Mouse (Mus musculus) stomach, embryonic 16.5 days (tissue): ENCODE measurements around the gene Lamc1. TPM values are rescaled to one million over a fixed set of nuclear protein-coding genes. Genes with fewer than 3 reads are reported as not detected.

Source experiments
- ATAC-seq: fragments of 200-750 bp; cut with Nextera tagmentation; 2 replicates; pipeline ENCODE4 v1.8.0; 2017; ENCODE audit warnings: moderate number of reproducible peaks, moderate TSS enrichment; ENCODE audit not compliant: insufficient read depth, low FRiP score
- H3K27ac ChIP-seq: fragments of 300-500 bp; sonication (generic); 2 replicates; pipeline ENCODE4 v1.5.1; 2014; ENCODE audit warnings: low read length
- H3K27me3 ChIP-seq: fragments of 300-500 bp; sonication (generic); 2 replicates; pipeline ENCODE4 v1.6.1; 2014; ENCODE audit warnings: low read length, control low read depth, mixed read lengths; ENCODE audit not compliant: control insufficient read depth, insufficient read depth
- H3K36me3 ChIP-seq: fragments of 300-500 bp; sonication (generic); 2 replicates; pipeline ENCODE4 v1.6.1; 2014; ENCODE audit warnings: low read length; ENCODE audit not compliant: control insufficient read depth, insufficient read depth
- H3K4me1 ChIP-seq: fragments of 300-500 bp; sonication (generic); 2 replicates; pipeline ENCODE4 v1.6.1; 2014; ENCODE audit warnings: low read length, control low read depth, mixed read lengths; ENCODE audit not compliant: control insufficient read depth, insufficient read depth
- H3K4me2 ChIP-seq: fragments of 300-500 bp; sonication (generic); 2 replicates; pipeline ENCODE4 v1.6.1; 2014; ENCODE audit warnings: low read depth, low read length, mixed read lengths
- H3K4me3 ChIP-seq: fragments of 300-500 bp; sonication (generic); replicated peaks from 2 replicates; pipeline ENCODE4 v1.5.1; 2014; ENCODE audit warnings: mild to moderate bottlenecking, low read length
- H3K9ac ChIP-seq: fragments of 300-500 bp; sonication (generic); 2 replicates; pipeline ENCODE4 v1.6.1; 2014; ENCODE audit warnings: low read length
- H3K9me3 ChIP-seq: fragments of 300-500 bp; sonication (generic); replicated peaks from 2 replicates; pipeline ENCODE4 v1.6.1; 2016; ENCODE audit warnings: low read length, control low read depth; ENCODE audit not compliant: control insufficient read depth
- WGBS: fragments of 180-500 bp; shearing (Covaris S2); extraction: QIAGEN DNeasy Blood & Tissue Kit; methylation state at CpG from one replicate; pipeline ENCODE4 v1.1.7; 2014; 5-methylcytosine and 5-hydroxymethylcytosine counted together
- polyA plus RNA-seq: library from polyadenylated mRNA; unstranded; fragments of >200 nt; fragmentation: Nextera tagmentation; extraction: Ambion mirVana; gene quantifications from 2 replicates; pipeline ENCODE4 v1.2.1, GENCODE M21; 2015

The Lamc1 gene
- polyA plus RNA-seq, 1 experiment from 2014 or later, result 63.4 TPM

GRCm38 (mm10) chr1:153210992-153211391, 121.6 kb downstream of the Lamc1 start:
- Histone ChIP-seq H3K9ac (no peak overlapping the region), H3K4me3 (no peak overlapping the region), H3K36me3 (no peaks in the 10 kb centered on the region), H3K4me2 (no peak overlapping the region), H3K27ac (no peak overlapping the region), H3K27me3 (no peaks in the 10 kb centered on the region), H3K4me1 (no peaks in the 10 kb centered on the region), H3K9me3 (no peaks in the 10 kb centered on the region)
- no peak for ATAC-seq
- 39% methylated on average over 4 of the region's 4 CpGs for WGBS

GRCm38 (mm10) chr1:153210198-153210597, 122.4 kb downstream of the Lamc1 start:
- WGBS, result 84% methylated on average over 2 of the region's 2 CpGs
- H3K27ac ChIP-seq, result no peak overlapping the region
- no peaks in the 10 kb centered on the region for H3K36me3 ChIP-seq
- ATAC-seq, result no peak
- H3K4me3 ChIP-seq, result no peak overlapping the region
- H3K27me3 ChIP-seq, result no peaks in the 10 kb centered on the region
- no peaks in the 10 kb centered on the region for H3K9me3 ChIP-seq
- no peak overlapping the region for H3K9ac ChIP-seq
- no peak overlapping the region for H3K4me2 ChIP-seq
- H3K4me1 ChIP-seq, result no peaks in the 10 kb centered on the region

GRCm38 (mm10) chr1:153202195-153202594, 130.4 kb downstream of the Lamc1 start:
- Histone ChIP-seq H3K27ac (peak overlapping the region; percentile 57; the same call in 1 of the 2 replicates), H3K4me3 (no peak overlapping the region), H3K4me1 (peaks cover 11% of the 10 kb centered on the region; the same call in 1 of the 2 replicates), H3K36me3 (no peaks in the 10 kb centered on the region), H3K9ac (no peak overlapping the region; the same call in 1 of the 2 replicates), H3K9me3 (no peaks in the 10 kb centered on the region), H3K4me2 (no peak overlapping the region), H3K27me3 (no peaks in the 10 kb centered on the region)
- ATAC-seq, result no peak
- WGBS, result 52% methylated on average over 8 of the region's 8 CpGs

GRCm38 (mm10) chr1:153201448-153201847, 131.1 kb downstream of the Lamc1 start:
- H3K27me3 ChIP-seq, result no peaks in the 10 kb centered on the region
- H3K27ac ChIP-seq, result peak overlapping the region; percentile 57
- no peak overlapping the region for H3K4me2 ChIP-seq
- peaks cover 11% of the 10 kb centered on the region; the same call in 1 of the 2 replicates for H3K4me1 ChIP-seq
- no peak overlapping the region for H3K4me3 ChIP-seq
- no peak overlapping the region; the same call in 1 of the 2 replicates for H3K9ac ChIP-seq
- no peak for ATAC-seq
- H3K36me3 ChIP-seq, result no peaks in the 10 kb centered on the region
- no peaks in the 10 kb centered on the region for H3K9me3 ChIP-seq
- 49% methylated on average over 14 of the region's 14 CpGs for WGBS

GRCm38 (mm10) chr1:153197316-153197850, 135.2 kb downstream of the Lamc1 start:
- no peak overlapping the region for H3K9ac ChIP-seq
- H3K4me1 ChIP-seq, result peaks cover 12% of the 10 kb centered on the region; the same call in 1 of the 2 replicates
- H3K36me3 ChIP-seq, result no peaks in the 10 kb centered on the region
- H3K27me3 ChIP-seq, result no peaks in the 10 kb centered on the region
- WGBS, result 80% methylated on average over 3 of the region's 3 CpGs
- H3K27ac ChIP-seq, result no peak overlapping the region
- no peak overlapping the region for H3K4me2 ChIP-seq
- no peak overlapping the region for H3K4me3 ChIP-seq
- no peaks in the 10 kb centered on the region for H3K9me3 ChIP-seq
- no peak for ATAC-seq

GRCm38 (mm10) chr1:153192945-153193344, 139.6 kb downstream of the Lamc1 start:
- Histone ChIP-seq H3K4me2 (no peak overlapping the region), H3K36me3 (no peaks in the 10 kb centered on the region), H3K9ac (no peak overlapping the region), H3K4me1 (peaks cover 6% of the 10 kb centered on the region), H3K27me3 (no peaks in the 10 kb centered on the region), H3K27ac (no peak overlapping the region), H3K4me3 (no peak overlapping the region), H3K9me3 (no peaks in the 10 kb centered on the region)
- ATAC-seq, result no peak
- WGBS, result 89% methylated on average over 6 of the region's 6 CpGs

GRCm38 (mm10) chr1:153192379-153192778, 140.2 kb downstream of the Lamc1 start:
- WGBS, result 79% methylated on average over 4 of the region's 4 CpGs
- Histone ChIP-seq H3K36me3 (no peaks in the 10 kb centered on the region), H3K9me3 (no peaks in the 10 kb centered on the region), H3K4me1 (peaks cover 6% of the 10 kb centered on the region), H3K27ac (peak overlapping the region; percentile 85), H3K9ac (no peak overlapping the region), H3K27me3 (no peaks in the 10 kb centered on the region), H3K4me2 (no peak overlapping the region), H3K4me3 (no peak overlapping the region)
- ATAC-seq, result 0 out of 2 replicates have a peak, but pooled peaks have one; percentile 4

GRCm38 (mm10) chr1:153191943-153192329, 140.7 kb downstream of the Lamc1 start:
- H3K9ac ChIP-seq, result peak overlapping the region; percentile 43; the same call in 1 of the 2 replicates
- ATAC-seq, result peak; percentile 61; the same call in 1 of the 2 replicates
- H3K27ac ChIP-seq, result peak overlapping the region; percentile 85
- H3K27me3 ChIP-seq, result no peaks in the 10 kb centered on the region
- H3K4me1 ChIP-seq, result peaks cover 6% of the 10 kb centered on the region
- no peak overlapping the region for H3K4me3 ChIP-seq
- no peaks in the 10 kb centered on the region for H3K9me3 ChIP-seq
- WGBS, result 23% methylated on average over 5 of the region's 5 CpGs
- no peaks in the 10 kb centered on the region for H3K36me3 ChIP-seq
- H3K4me2 ChIP-seq, result peak overlapping the region; percentile 4

- Histone ChIP-seq H3K27ac (peak overlapping the region; percentile 85), H3K4me3 (no peak overlapping the region), H3K4me1 (peaks cover 6% of the 10 kb centered on the region), H3K36me3 (no peaks in the 10 kb centered on the region), H3K27me3 (no peaks in the 10 kb centered on the region), H3K9me3 (no peaks in the 10 kb centered on the region), H3K9ac (no peak overlapping the region), H3K4me2 (peak overlapping the region; percentile 4)
- ATAC-seq, result no peak
- 66% methylated on average over 15 of the region's 15 CpGs for WGBS
These were observed 141.2 kb downstream of the Lamc1 start for GRCm38 (mm10) chr1:153191237-153191942.
